Mouse (Mus musculus): ENCODE measurements around the gene Gm49711.

DNA sequence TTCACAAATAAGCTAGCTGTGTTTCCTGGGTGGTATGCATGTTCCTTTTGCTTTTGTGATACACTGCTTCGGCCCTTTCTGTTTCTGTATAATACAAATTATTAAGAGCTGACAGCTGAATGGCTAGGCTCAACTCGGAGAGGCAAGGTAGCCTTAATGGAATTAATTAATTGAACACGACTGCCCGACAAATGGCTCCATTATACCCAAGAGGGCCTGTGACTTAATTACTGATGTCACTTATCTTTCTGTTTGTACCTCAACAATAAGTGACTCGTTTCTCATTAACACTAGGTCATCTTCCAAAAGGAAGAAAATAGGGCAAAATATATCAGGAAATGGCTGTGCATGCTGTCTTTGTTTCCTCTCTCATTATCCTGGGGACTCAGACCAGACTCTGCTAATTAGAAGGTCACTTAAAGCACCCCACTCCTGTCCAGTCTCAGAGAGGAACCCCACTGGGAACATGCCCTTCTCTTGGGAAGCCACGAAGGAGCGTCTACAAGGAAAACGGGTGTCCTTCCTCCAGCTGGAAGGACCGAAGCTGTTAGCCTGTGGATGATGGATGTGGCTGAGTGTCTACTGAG is 84.4 kb downstream of the Gm49711 start:
- TF ChIP-seq CTCF (IDR thresholded peaks at IDR 0.05; ENCODE audit: borderline replicate concordance, insufficient read depth, low read length) (no peak), POLR2A (IDR thresholded peaks at IDR 0.05; ENCODE audit: low read depth, low read length) (no peak)

Data from embryonic fibroblast, embryonic 13.5 days (primary cell).